Mouse (Mus musculus) urinary bladder, postnatal 36 days (tissue): ENCODE measurements around the gene Olfr354.

Experiments used
- DNase-seq, 2 experiments: peaks; one replicate each; pipeline ENCODE4 v3.0.0; 2022; ENCODE audit warnings: low spot score in 2 of 2, mixed read lengths in 1 of 2

The Olfr354 gene

GRCm38 (mm10) chr2:36905380-36905779, at the start of gene Olfr354:
Gene Olfr354, plus strand, starts transcription at chr2:36905680.
- DNase-seq = no peak

- DNase-seq = no peak
These were observed 42.9 kb upstream of the Olfr354 start, which contains the start of gene Olfr351 for GRCm38 (mm10) chr2:36862560-36862959. Gene Olfr351, minus strand, starts transcription at chr2:36862660.

GRCm38 (mm10) chr2:36868160-36868559, 37.3 kb upstream of the Olfr354 start, which contains the start of gene Olfr352:
Gene Olfr352, plus strand, starts transcription at chr2:36868460.
- no peak for DNase-seq

GRCm38 (mm10) chr2:36892836-36893235, 12.6 kb upstream of the Olfr354 start, which contains the start of gene Olfr353:
Gene Olfr353, minus strand, starts transcription at chr2:36892936.
- DNase-seq = no peak

- DNase-seq = no peak
These were observed 8.4 kb upstream of the Olfr354 start for GRCm38 (mm10) chr2:36897114-36897513.

- no peak for DNase-seq
These were observed 23.3 kb downstream of the Olfr354 start, which contains the start of gene Olfr355 for GRCm38 (mm10) chr2:36928797-36929196. Gene Olfr355, minus strand, starts transcription at chr2:36928897.

- no peak for DNase-seq
These were observed 31.3 kb downstream of the Olfr354 start, which contains the start of gene Olfr356 for GRCm38 (mm10) chr2:36936821-36937220. Gene Olfr356, plus strand, starts transcription at chr2:36937121.
